Mouse (Mus musculus) kidney, embryonic 15.5 days (tissue): ENCODE data around the gene Hsd17b2. TPM values are rescaled to one million over a fixed set of nuclear protein-coding genes. Genes with fewer than 3 reads are reported as not detected.
A peak's percentile ranks its signal among the peaks of the same experiment; 100 is the strongest.
"Not testable (repeated sequence)": the region's sequence is repeated elsewhere in the genome, so short reads cannot be mapped to it uniquely, and the experiment has no call there.

Source experiments
- ATAC-seq: fragments of 200-750 bp; cut with Nextera tagmentation; replicated peaks from 2 replicates; pipeline ENCODE4 v1.8.0; 2017; ENCODE audit warnings: moderate TSS enrichment; ENCODE audit not compliant: low FRiP score
- H3K27ac ChIP-seq: fragments of 300-500 bp; sonication (generic); 2 replicates; pipeline ENCODE4 v1.5.1; 2015; ENCODE audit warnings: mild to moderate bottlenecking, inconsistent platforms
- H3K27me3 ChIP-seq: fragments of 300-500 bp; sonication (generic); 2 replicates; pipeline ENCODE4 v1.6.1; 2015; ENCODE audit warnings: inconsistent platforms
- H3K36me3 ChIP-seq: fragments of 300-500 bp; sonication (generic); 2 replicates; pipeline ENCODE4 v1.6.1; 2015; ENCODE audit warnings: inconsistent platforms
- H3K4me1 ChIP-seq: fragments of 300-500 bp; sonication (generic); 2 replicates; pipeline ENCODE4 v1.6.1; 2015; ENCODE audit warnings: inconsistent platforms
- H3K4me2 ChIP-seq: fragments of 300-500 bp; sonication (generic); 2 replicates; pipeline ENCODE4 v1.6.1; 2015; ENCODE audit warnings: moderate library complexity, mild to moderate bottlenecking, inconsistent platforms
- H3K4me3 ChIP-seq: fragments of 300-500 bp; sonication (generic); replicated peaks from 2 replicates; pipeline ENCODE4 v1.5.1; 2015; ENCODE audit warnings: mild to moderate bottlenecking, inconsistent platforms
- H3K9ac ChIP-seq: fragments of 300-500 bp; sonication (generic); 2 replicates; pipeline ENCODE4 v1.6.1; 2015; ENCODE audit warnings: mild to moderate bottlenecking, inconsistent platforms
- H3K9me3 ChIP-seq: fragments of 300-500 bp; sonication (generic); replicated peaks from 2 replicates; pipeline ENCODE4 v1.6.1; 2016; ENCODE audit warnings: inconsistent platforms
- WGBS: fragments of 180-500 bp; shearing (Covaris S2); methylation state at CpG from one replicate; pipeline ENCODE4 v1.1.7; 2015; ENCODE audit warnings: mixed read lengths; 5-methylcytosine and 5-hydroxymethylcytosine counted together
- polyA plus RNA-seq: library from polyadenylated mRNA; unstranded; fragments of >200 nt; fragmentation: Nextera tagmentation; extraction: Ambion mirVana; gene quantifications from 2 replicates; pipeline ENCODE4 v1.2.1, GENCODE M21; 2015

The Hsd17b2 gene
- polyA plus RNA-seq, 1 experiment from 2014 or later = 2.2 TPM

GRCm38 (mm10) chr8:117718152-117718860, 16.6 kb downstream of the Hsd17b2 start:
- Histone ChIP-seq H3K27me3 (no peaks in the 10 kb centered on the region), H3K36me3 (no peaks in the 10 kb centered on the region), H3K27ac (no peak overlapping the region), H3K9ac (no peak overlapping the region), H3K9me3 (no peaks in the 10 kb centered on the region), H3K4me3 (no peak overlapping the region), H3K4me2 (no peak overlapping the region), H3K4me1 (no peaks in the 10 kb centered on the region)
- 78% methylated on average over 14 of the region's 14 CpGs for WGBS
- ATAC-seq = peak; percentile 43; the same call in 1 of the 2 replicates

GRCm38 (mm10) chr8:117726467-117726866, 24.8 kb downstream of the Hsd17b2 start:
- WGBS = 61% methylated on average over 7 of the region's 7 CpGs
- no peak overlapping the region for H3K4me2 ChIP-seq

GRCm38 (mm10) chr8:117727561-117727960, 25.9 kb downstream of the Hsd17b2 start:
- no peaks in the 10 kb centered on the region for H3K9me3 ChIP-seq
- WGBS = 62% methylated on average over 5 of the region's 5 CpGs
- H3K4me3 ChIP-seq = no peak overlapping the region
- no peaks in the 10 kb centered on the region for H3K36me3 ChIP-seq
- no peak overlapping the region for H3K27ac ChIP-seq
- no peak overlapping the region for H3K4me2 ChIP-seq
- no peaks in the 10 kb centered on the region for H3K27me3 ChIP-seq
- ATAC-seq = no peak
- no peaks in the 10 kb centered on the region for H3K4me1 ChIP-seq
- H3K9ac ChIP-seq = no peak overlapping the region

More at GRCm38 (mm10) chr8:117726467-117726866, 24.8 kb downstream of the Hsd17b2 start:
- no peak for ATAC-seq
- Histone ChIP-seq H3K27ac (no peak overlapping the region), H3K9me3 (no peaks in the 10 kb centered on the region), H3K36me3 (no peaks in the 10 kb centered on the region), H3K27me3 (no peaks in the 10 kb centered on the region), H3K4me3 (no peak overlapping the region), H3K4me1 (no peaks in the 10 kb centered on the region), H3K9ac (no peak overlapping the region)

GRCm38 (mm10) chr8:117728234-117728633, 26.5 kb downstream of the Hsd17b2 start:
- Histone ChIP-seq H3K4me1 (no peaks in the 10 kb centered on the region), H3K36me3 (no peaks in the 10 kb centered on the region), H3K4me3 (no peak overlapping the region), H3K27me3 (no peaks in the 10 kb centered on the region), H3K9ac (no peak overlapping the region), H3K4me2 (no peak overlapping the region), H3K27ac (no peak overlapping the region), H3K9me3 (no peaks in the 10 kb centered on the region)
- ATAC-seq = no peak
- WGBS = 80% methylated on average over 4 of the region's 4 CpGs

- Histone ChIP-seq H3K27me3 (no peaks in the 10 kb centered on the region), H3K4me3 (no peak overlapping the region), H3K36me3 (no peaks in the 10 kb centered on the region), H3K27ac (no peak overlapping the region), H3K9ac (no peak overlapping the region), H3K4me2 (no peak overlapping the region), H3K4me1 (no peaks in the 10 kb centered on the region), H3K9me3 (no peaks in the 10 kb centered on the region)
- WGBS = 53% methylated on average over 10 of the region's 10 CpGs
- ATAC-seq = no peak
Observed at GRCm38 (mm10) chr8:117730980-117731379, 29.3 kb downstream of the Hsd17b2 start.

GRCm38 (mm10) chr8:117736657-117737175, 35.0 kb downstream of the Hsd17b2 start:
- no peak overlapping the region for H3K4me3 ChIP-seq
- no peaks in the 10 kb centered on the region for H3K9me3 ChIP-seq
- H3K36me3 ChIP-seq = no peaks in the 10 kb centered on the region
- no peaks in the 10 kb centered on the region for H3K4me1 ChIP-seq
- ATAC-seq = no peak
- no peak overlapping the region for H3K4me2 ChIP-seq
- H3K9ac ChIP-seq = no peak overlapping the region
- no peak overlapping the region for H3K27ac ChIP-seq
- 72% methylated on average over 3 of the region's 3 CpGs for WGBS
- no peaks in the 10 kb centered on the region for H3K27me3 ChIP-seq

GRCm38 (mm10) chr8:117738206-117738605, 36.5 kb downstream of the Hsd17b2 start:
- 88% methylated on average over 1 of the region's 1 CpGs for WGBS
- not testable (repeated sequence) for H3K4me3 ChIP-seq, H3K27me3 ChIP-seq, H3K36me3 ChIP-seq, H3K9ac ChIP-seq, H3K4me1 ChIP-seq, H3K9me3 ChIP-seq, H3K27ac ChIP-seq, H3K4me2 ChIP-seq, ATAC-seq

- Histone ChIP-seq H3K4me1 (no peaks in the 10 kb centered on the region), H3K9ac (no peak overlapping the region), H3K4me3 (no peak overlapping the region), H3K36me3 (no peaks in the 10 kb centered on the region), H3K27me3 (no peaks in the 10 kb centered on the region), H3K9me3 (no peaks in the 10 kb centered on the region), H3K4me2 (no peak overlapping the region), H3K27ac (no peak overlapping the region)
- WGBS = 81% methylated on average over 5 of the region's 5 CpGs
- ATAC-seq = no peak
Observed at GRCm38 (mm10) chr8:117740387-117740998, 38.8 kb downstream of the Hsd17b2 start.

- Histone ChIP-seq H3K36me3 (no peaks in the 10 kb centered on the region), H3K9me3 (no peaks in the 10 kb centered on the region), H3K27ac (no peak overlapping the region), H3K27me3 (no peaks in the 10 kb centered on the region), H3K4me2 (no peak overlapping the region), H3K9ac (no peak overlapping the region), H3K4me1 (no peaks in the 10 kb centered on the region), H3K4me3 (no peak overlapping the region)
- ATAC-seq = peak; percentile 36; the same call in 1 of the 2 replicates
- 76% methylated on average over 15 of the region's 15 CpGs for WGBS
Observed at GRCm38 (mm10) chr8:117742431-117743012, 40.8 kb downstream of the Hsd17b2 start.

- H3K27ac ChIP-seq = no peak overlapping the region
- ATAC-seq = no peak
- WGBS = 73% methylated on average over 5 of the region's 5 CpGs
- no peak overlapping the region for H3K4me3 ChIP-seq
- no peaks in the 10 kb centered on the region for H3K9me3 ChIP-seq
- H3K27me3 ChIP-seq = no peaks in the 10 kb centered on the region
- no peaks in the 10 kb centered on the region for H3K36me3 ChIP-seq
- H3K4me2 ChIP-seq = 0 out of 2 replicates have a peak overlapping the region, but pooled peaks have one; percentile 1
- H3K4me1 ChIP-seq = no peaks in the 10 kb centered on the region
- no peak overlapping the region for H3K9ac ChIP-seq
Observed at GRCm38 (mm10) chr8:117746651-117747050, 44.9 kb downstream of the Hsd17b2 start.

GRCm38 (mm10) chr8:117747428-117747827, 45.7 kb downstream of the Hsd17b2 start:
- Histone ChIP-seq H3K9me3 (no peaks in the 10 kb centered on the region), H3K4me2 (no peak overlapping the region), H3K27ac (0 out of 2 replicates have a peak overlapping the region, but pooled peaks have one; percentile 27), H3K9ac (no peak overlapping the region), H3K4me1 (no peaks in the 10 kb centered on the region), H3K4me3 (no peak overlapping the region), H3K36me3 (no peaks in the 10 kb centered on the region), H3K27me3 (no peaks in the 10 kb centered on the region)
- ATAC-seq = peak; percentile 52; the same call in 1 of the 2 replicates
- 45% methylated on average over 2 of the region's 2 CpGs for WGBS
